Mouse (Mus musculus) hindbrain, embryonic 13.5 days (tissue): ENCODE data around the gene Gm10638. TPM values are rescaled to one million over a fixed set of nuclear protein-coding genes. Genes with fewer than 3 reads are reported as not detected.

ENCODE experiments used
- ATAC-seq: fragments of 200-750 bp; cut with Nextera tagmentation; 2 replicates; pipeline ENCODE4 v1.8.0; 2017; ENCODE audit warnings: moderate TSS enrichment; ENCODE audit not compliant: low FRiP score
- H3K27ac ChIP-seq: fragments of 300-500 bp; sonication (generic); 2 replicates; pipeline ENCODE4 v1.5.1; 2015; ENCODE audit warnings: inconsistent platforms, mild to moderate bottlenecking, moderate library complexity
- H3K27me3 ChIP-seq: fragments of 300-500 bp; sonication (generic); 2 replicates; pipeline ENCODE4 v1.6.1; 2015; ENCODE audit warnings: mild to moderate bottlenecking, inconsistent platforms
- H3K36me3 ChIP-seq: fragments of 300-500 bp; sonication (generic); 2 replicates; pipeline ENCODE4 v1.6.1; 2015; ENCODE audit warnings: mild to moderate bottlenecking, inconsistent platforms
- H3K4me1 ChIP-seq: fragments of 300-500 bp; sonication (generic); replicated peaks from 2 replicates; pipeline ENCODE4 v1.6.1; 2015; ENCODE audit warnings: inconsistent platforms
- H3K4me2 ChIP-seq: fragments of 300-500 bp; sonication (generic); 2 replicates; pipeline ENCODE4 v1.6.1; 2015; ENCODE audit warnings: inconsistent platforms, mild to moderate bottlenecking, moderate library complexity
- H3K4me3 ChIP-seq: fragments of 300-500 bp; sonication (generic); 2 replicates; pipeline ENCODE4 v1.5.1; 2015; ENCODE audit warnings: mild to moderate bottlenecking, inconsistent platforms
- H3K9ac ChIP-seq: fragments of 300-500 bp; sonication (generic); 2 replicates; pipeline ENCODE4 v1.6.1; 2015; ENCODE audit warnings: mild to moderate bottlenecking, inconsistent platforms
- H3K9me3 ChIP-seq: fragments of 300-500 bp; sonication (generic); 2 replicates; pipeline ENCODE4 v1.6.1; 2016; ENCODE audit warnings: inconsistent platforms
- WGBS: fragments of 180-500 bp; shearing (Covaris S2); methylation state at CpG from one replicate; pipeline ENCODE4 v1.1.7; 2015; 5-methylcytosine and 5-hydroxymethylcytosine counted together
- polyA plus RNA-seq: library from polyadenylated mRNA; unstranded; fragments of >200 nt; fragmentation: Nextera tagmentation; extraction: Ambion mirVana; gene quantifications from 2 replicates; pipeline ENCODE4 v1.2.1, GENCODE M21; 2015

Gm10638 gene
- polyA plus RNA-seq, 1 experiment from 2014 or later = 7.5 TPM

DNA sequence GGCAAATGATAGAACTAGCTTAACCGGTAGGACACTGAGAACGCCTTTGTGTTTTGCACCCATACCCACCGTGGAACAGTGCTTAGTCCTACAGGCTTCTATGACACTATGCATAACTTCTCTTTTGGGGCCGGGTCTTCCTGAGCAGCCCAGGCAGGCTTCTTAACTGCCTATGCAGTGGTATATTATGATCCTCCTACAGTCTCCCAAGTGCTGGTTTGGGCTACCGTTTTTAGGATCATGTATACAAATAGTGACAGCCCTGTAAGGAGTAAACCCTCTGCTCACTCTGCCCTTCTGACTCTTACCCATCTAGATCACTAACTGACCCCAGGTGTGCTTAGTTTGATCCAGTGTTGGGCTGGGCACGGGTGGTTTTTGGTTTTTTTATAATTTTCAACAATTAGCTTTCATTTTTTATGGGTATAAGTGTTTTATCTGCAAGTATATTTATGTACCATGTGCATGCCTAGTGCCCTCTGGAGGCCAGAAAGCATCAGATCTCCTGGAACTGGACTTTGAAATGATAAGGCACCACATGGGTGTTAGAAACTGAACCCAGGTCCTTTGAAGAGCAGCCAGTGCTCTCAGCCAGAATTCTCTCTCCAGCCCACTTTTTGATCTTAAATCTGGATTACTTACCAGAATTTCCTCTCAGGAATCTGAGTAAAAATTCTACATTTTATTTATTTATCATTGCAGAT, 24.6 kb upstream of the Gm10638 start:
- no peak for ATAC-seq
- Histone ChIP-seq H3K27me3 (no peaks in the 10 kb centered on the region), H3K36me3 (peaks cover 37% of the 10 kb centered on the region), H3K4me3 (no peak overlapping the region), H3K4me1 (no peaks in the 10 kb centered on the region; the same call in 1 of the 2 replicates), H3K9ac (no peak overlapping the region), H3K9me3 (no peaks in the 10 kb centered on the region), H3K4me2 (no peak overlapping the region), H3K27ac (no peak overlapping the region)
- WGBS = 97% methylated on average over 6 of the region's 6 CpGs

DNA sequence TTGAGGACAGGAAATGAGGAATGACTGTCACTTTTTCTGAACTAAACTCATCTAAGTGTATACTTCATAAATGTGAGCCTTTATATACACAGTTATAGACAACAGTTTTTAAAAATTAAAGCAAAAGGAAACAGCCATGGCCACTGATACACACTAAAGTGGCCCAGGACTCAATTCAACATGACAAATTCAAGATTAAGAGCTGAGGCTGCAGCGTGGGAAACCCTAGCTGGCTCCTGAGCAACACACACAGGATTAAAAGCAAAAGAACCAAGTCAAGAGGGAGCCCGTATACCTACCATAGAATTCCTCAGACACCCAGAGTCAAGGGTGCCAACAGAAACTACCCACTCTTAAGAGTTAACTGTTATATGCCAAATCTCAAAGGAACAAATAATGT, 24.0 kb upstream of the Gm10638 start:
- 93% methylated on average over 2 of the region's 2 CpGs for WGBS
- Histone ChIP-seq H3K36me3 (peaks cover 37% of the 10 kb centered on the region), H3K9ac (no peak overlapping the region), H3K4me1 (no peaks in the 10 kb centered on the region; the same call in 1 of the 2 replicates), H3K27me3 (no peaks in the 10 kb centered on the region), H3K9me3 (no peaks in the 10 kb centered on the region), H3K27ac (no peak overlapping the region), H3K4me2 (no peak overlapping the region), H3K4me3 (no peak overlapping the region)
- ATAC-seq = no peak

DNA sequence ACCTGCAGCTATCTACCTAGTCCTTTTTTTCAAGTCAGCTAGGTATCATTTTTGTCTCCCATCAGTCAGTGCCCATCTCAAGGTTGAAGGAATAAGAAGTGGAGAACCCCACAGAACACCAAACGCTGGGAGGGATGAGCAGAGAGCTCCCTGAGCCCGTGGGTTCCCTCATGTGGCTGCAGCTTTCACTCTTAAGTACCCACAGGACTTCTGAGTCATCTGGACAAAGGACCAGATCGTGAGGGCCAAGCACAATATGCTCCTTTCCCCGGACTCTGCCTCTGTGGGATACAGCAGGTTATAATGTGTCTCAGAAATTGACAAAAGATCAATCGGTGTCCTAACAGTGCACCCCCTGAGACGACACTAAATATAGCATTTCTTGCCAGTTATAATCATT, 18.5 kb upstream of the Gm10638 start:
- Histone ChIP-seq H3K9me3 (no peaks in the 10 kb centered on the region), H3K27me3 (no peaks in the 10 kb centered on the region), H3K36me3 (peaks cover 11% of the 10 kb centered on the region), H3K4me1 (peaks cover 37% of the 10 kb centered on the region), H3K4me3 (no peak overlapping the region), H3K9ac (no peak overlapping the region), H3K27ac (no peak overlapping the region), H3K4me2 (no peak overlapping the region)
- no peak for ATAC-seq
- 76% methylated on average over 6 of the region's 6 CpGs for WGBS

DNA sequence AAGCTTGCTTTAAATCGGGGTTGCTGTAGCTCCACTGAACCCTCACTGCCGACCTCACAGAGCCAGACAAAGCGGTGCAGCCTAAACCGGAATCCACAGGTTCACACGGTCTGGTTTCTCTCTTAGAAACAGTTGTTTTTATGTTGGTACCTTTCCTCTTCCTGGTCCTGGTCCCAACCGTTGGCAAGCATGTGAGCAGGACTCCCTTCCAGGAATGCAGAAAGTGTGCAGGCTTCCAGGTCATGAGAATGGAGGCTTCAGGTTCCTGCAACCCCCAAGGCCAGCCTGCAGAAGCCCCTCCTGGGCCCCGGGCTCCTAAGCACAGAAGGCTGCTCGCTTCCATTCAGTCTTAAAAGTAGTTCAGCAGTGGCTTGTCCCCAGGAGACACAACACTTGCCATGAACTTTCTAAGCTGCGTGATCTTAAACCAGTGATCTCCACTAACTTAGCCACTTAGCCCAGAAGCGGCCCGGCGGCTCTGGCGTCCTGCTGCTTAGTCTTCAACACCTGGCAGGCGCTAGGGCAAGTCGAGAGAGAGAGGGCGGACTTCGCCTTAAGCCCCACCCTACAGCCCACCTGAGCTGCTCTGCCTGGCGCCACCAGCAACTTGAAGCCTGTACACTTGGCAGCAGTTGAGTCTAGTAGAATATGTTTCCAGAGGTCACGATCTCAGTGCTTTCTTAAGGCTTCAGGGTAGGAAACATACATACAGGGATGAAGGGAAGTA, 17.1 kb upstream of the Gm10638 start:
- no peaks in the 10 kb centered on the region for H3K9me3 ChIP-seq
- H3K27me3 ChIP-seq = no peaks in the 10 kb centered on the region
- ATAC-seq = no peak
- H3K4me3 ChIP-seq = no peak overlapping the region
- H3K36me3 ChIP-seq = peaks cover 3% of the 10 kb centered on the region; the same call in 1 of the 2 replicates
- 0 out of 2 replicates have a peak overlapping the region, but pooled peaks have one; percentile 12 for H3K27ac ChIP-seq
- no peak overlapping the region for H3K9ac ChIP-seq
- H3K4me1 ChIP-seq = peaks cover 37% of the 10 kb centered on the region
- no peak overlapping the region for H3K4me2 ChIP-seq
- 66% methylated on average over 19 of the region's 19 CpGs for WGBS

DNA sequence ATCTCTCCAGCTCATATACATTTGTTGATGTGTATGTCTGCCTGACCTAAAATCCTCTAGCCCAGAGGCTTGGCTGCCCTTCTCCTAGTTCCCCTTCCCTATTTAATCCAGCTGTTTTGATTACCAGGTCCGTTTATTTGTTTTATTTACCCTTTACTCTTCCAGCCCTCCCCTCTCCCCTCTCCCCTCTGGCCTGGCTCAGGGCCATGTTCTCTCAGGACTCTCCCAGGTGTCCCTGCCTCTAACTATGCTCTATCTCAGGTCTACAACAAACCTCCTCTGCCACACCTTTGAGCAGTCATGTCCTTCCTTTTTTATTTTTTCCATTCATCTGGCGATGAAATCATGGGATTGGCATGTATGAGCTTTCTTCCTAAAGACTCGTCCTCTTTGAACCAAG, 15.2 kb upstream of the Gm10638 start:
- H3K4me3 ChIP-seq = no peak overlapping the region
- peaks cover 49% of the 10 kb centered on the region for H3K4me1 ChIP-seq
- no peaks in the 10 kb centered on the region for H3K27me3 ChIP-seq
- no peaks in the 10 kb centered on the region for H3K9me3 ChIP-seq
- no peak for ATAC-seq
- no peak overlapping the region for H3K4me2 ChIP-seq
- WGBS = 66% methylated on average over 3 of the region's 3 CpGs
- H3K36me3 ChIP-seq = peaks cover under 1% of the 10 kb centered on the region; the same call in 1 of the 2 replicates
- no peak overlapping the region for H3K27ac ChIP-seq
- H3K9ac ChIP-seq = no peak overlapping the region

DNA sequence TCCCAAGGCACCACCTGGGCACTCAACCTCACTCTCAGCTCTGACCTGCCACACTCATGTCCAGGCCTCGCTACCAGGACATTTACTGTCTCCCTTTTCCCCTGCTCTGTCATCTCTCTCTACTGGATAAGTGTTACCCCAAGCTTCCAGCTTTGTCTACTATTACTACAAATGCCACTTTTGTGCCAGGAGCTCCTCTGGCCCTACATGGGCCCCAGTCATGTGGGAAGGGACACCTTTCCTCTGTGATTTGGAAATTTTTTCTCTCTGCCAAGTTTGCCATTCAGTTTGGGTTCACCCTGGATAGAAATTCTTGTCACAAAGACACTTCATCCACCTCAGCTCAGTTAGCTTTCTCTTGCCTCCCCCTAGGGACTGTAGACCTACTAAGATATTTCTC, 14.6 kb upstream of the Gm10638 start:
- H3K4me3 ChIP-seq = no peak overlapping the region
- peaks cover 55% of the 10 kb centered on the region for H3K4me1 ChIP-seq
- H3K4me2 ChIP-seq = no peak overlapping the region
- 88% methylated on average over 1 of the region's 1 CpGs for WGBS
- no peaks in the 10 kb centered on the region; the same call in 1 of the 2 replicates for H3K36me3 ChIP-seq
- no peak overlapping the region for H3K27ac ChIP-seq
- no peak overlapping the region for H3K9ac ChIP-seq
- ATAC-seq = no peak
- no peaks in the 10 kb centered on the region for H3K9me3 ChIP-seq
- H3K27me3 ChIP-seq = no peaks in the 10 kb centered on the region

DNA sequence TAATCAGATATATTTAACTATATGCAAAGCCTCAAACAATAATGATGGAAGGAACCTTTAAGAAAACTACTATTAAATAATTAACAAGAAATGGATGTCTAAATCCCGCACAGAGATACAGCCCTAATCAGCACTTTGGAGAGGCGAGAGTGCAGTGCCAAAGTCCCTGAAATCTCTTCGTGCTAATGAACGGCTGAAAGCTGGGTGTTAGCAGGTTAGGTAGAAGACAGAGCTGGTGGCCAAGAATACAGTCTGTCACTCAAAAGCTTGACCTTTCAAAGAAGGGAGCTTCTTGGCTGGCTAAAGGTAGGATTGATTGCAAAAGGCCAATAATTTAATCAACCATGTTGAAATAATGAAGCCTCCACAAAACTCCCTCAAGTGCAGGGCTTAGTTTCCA, 11.3 kb upstream of the Gm10638 start:
- Histone ChIP-seq H3K27ac (no peak overlapping the region), H3K9ac (no peak overlapping the region), H3K4me1 (peaks cover 38% of the 10 kb centered on the region), H3K36me3 (no peaks in the 10 kb centered on the region), H3K27me3 (no peaks in the 10 kb centered on the region), H3K4me3 (no peak overlapping the region), H3K9me3 (no peaks in the 10 kb centered on the region), H3K4me2 (no peak overlapping the region)
- WGBS = 81% methylated on average over 4 of the region's 4 CpGs
- no peak for ATAC-seq

DNA sequence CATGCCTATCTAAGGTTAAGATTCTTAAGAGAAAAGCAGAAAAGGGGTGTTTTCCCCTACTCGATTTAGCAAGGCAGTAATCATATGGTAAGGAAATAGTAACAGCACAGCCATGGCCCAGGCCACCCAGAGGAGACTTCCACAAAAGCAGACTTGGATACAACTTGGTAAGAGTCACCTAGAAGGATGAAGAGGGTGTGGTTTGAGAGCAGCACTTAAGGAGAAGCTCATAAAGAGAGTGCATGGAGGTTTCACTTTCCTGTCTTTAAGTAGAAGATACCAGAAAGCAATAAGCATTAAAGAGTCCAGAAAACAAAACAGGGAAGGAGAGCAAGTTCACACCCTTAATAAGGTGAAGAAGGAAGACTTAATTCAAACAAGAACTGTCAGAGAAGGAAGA, 10.5 kb upstream of the Gm10638 start:
- 86% methylated on average over 1 of the region's 1 CpGs for WGBS

DNA sequence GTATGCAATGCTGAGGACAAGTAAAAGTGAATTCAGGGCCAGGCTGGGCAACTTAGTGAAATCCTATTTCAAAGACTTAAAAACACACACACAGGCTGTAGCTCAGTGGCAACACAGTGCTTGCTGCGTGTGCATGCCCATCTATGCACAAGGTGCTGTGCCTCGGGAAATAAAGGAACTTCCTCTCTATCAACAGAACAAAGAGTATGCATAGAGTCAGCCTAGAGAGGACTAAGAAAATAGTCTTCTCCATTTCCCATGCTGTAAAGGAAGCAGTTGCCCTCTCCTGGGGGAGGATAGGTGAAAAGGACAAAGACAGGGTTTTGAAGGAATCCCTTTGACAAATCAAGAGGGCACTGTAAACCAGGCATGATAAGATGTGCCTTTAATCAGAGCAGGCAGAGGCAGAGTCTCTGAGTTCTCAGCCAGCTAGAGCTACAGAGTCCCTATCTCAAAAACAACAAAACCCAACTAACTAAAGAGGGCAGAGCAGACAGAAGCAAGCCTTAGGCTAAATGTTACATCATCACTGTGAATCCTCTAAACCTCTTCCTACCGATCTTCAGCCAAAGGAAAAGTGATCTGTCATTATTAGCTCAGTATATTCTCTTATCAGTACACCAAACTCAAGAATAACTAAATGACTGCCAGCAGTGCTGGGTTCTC, 9.9 kb upstream of the Gm10638 start:
- Histone ChIP-seq H3K4me2 (no peak overlapping the region), H3K4me3 (no peak overlapping the region), H3K9me3 (no peaks in the 10 kb centered on the region), H3K9ac (no peak overlapping the region), H3K27ac (0 out of 2 replicates have a peak overlapping the region, but pooled peaks have one; percentile 13), H3K27me3 (no peaks in the 10 kb centered on the region), H3K4me1 (peaks cover 30% of the 10 kb centered on the region), H3K36me3 (no peaks in the 10 kb centered on the region)
- WGBS = 58% methylated on average over 3 of the region's 3 CpGs
- ATAC-seq = no peak

More for the DNA sequence above, 10.5 kb upstream of the Gm10638 start:
- Histone ChIP-seq H3K9me3 (no peaks in the 10 kb centered on the region), H3K36me3 (no peaks in the 10 kb centered on the region), H3K27me3 (no peaks in the 10 kb centered on the region), H3K27ac (no peak overlapping the region), H3K4me1 (peaks cover 37% of the 10 kb centered on the region), H3K9ac (no peak overlapping the region), H3K4me3 (no peak overlapping the region), H3K4me2 (no peak overlapping the region)
- no peak for ATAC-seq

DNA sequence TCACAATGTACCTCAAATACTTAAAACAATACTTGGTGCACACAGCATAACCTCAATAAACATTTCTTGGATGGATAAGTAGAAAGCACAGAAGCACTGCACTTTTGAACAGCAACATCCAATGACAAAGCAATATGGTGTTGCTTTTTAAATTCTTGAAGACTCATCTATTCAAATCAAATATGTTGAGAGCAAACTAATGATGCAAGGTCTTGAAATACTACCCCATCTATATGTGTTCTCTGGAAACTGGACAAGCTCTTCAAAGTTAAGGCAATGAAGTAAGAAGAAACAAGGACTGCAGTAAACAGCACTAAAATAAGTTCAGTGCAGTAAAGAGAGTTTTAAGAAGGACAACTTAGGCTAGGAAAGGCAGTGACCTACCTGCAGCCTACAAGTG, 4.6 kb upstream of the Gm10638 start:
- Histone ChIP-seq H3K4me2 (no peak overlapping the region), H3K9ac (no peak overlapping the region), H3K4me1 (peaks cover 37% of the 10 kb centered on the region), H3K27me3 (no peaks in the 10 kb centered on the region), H3K9me3 (no peaks in the 10 kb centered on the region), H3K4me3 (no peak overlapping the region), H3K36me3 (no peaks in the 10 kb centered on the region), H3K27ac (no peak overlapping the region)
- ATAC-seq = no peak

DNA sequence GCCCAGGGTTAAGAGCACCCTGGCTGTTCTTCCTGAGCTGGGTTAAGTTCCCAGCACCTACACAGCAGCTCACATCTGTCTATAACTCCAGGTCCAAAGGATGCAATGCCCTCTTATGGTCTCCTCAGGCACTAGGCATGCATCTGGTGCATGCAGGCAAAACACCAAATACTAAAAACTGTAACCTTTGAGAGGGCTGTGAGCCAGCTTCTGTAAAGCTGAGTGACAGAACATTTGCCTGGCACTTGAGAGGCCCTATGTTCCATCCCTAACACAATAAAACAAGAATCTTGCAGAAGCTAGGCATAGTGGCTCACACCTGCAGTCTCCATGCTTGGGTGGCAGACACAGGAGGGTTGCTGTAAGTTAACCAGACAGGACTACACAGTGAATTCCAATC, 3.9 kb upstream of the Gm10638 start:
- H3K9me3 ChIP-seq = no peaks in the 10 kb centered on the region

DNA sequence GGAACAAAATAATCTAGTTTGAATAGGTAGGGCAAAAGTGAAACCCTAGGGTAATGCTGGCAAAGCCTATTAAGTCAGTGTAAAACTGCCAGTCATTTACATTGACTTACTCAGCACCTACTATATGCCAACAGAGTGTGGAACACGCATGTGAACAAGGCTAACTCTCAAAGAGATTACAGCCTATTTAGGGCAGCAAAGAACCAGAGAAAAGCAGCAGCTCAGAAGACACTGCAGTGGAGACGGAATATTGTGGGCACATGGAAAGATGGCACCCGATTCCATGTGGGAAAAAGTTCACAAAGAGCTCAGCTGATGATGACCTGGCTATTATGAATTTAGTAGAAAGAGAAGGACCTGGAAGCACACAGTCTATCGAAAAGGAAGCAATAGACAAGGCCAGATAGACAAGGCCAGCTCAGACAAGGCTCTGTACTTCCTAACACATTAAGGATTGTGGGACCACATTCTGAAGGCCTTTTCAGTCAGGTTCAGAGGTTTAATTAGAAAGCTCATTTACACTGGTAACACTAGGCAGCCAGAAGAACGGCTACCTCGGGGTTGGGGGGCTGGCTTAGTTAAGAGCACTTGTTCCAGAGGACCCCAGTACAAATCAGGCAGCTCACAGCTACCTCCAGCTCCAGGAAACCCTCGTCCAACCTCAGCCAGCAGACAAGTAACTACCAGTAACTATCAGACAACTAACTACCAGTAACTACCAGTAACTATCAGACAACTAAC, 2.7 kb upstream of the Gm10638 start:
- H3K27ac ChIP-seq = no peak overlapping the region
- H3K36me3 ChIP-seq = no peaks in the 10 kb centered on the region
- H3K4me1 ChIP-seq = peaks cover 40% of the 10 kb centered on the region
- no peaks in the 10 kb centered on the region for H3K9me3 ChIP-seq
- H3K9ac ChIP-seq = no peak overlapping the region
- ATAC-seq = no peak
- H3K27me3 ChIP-seq = no peaks in the 10 kb centered on the region
- whole genome bisulfite sequencing = 85% methylated on average over 7 of the region's 7 CpGs
- H3K4me3 ChIP-seq = no peak overlapping the region
- peak overlapping the region; percentile 21; the same call in 1 of the 2 replicates for H3K4me2 ChIP-seq

More for the DNA sequence above, 3.9 kb upstream of the Gm10638 start:
- Histone ChIP-seq H3K4me1 (peaks cover 39% of the 10 kb centered on the region), H3K27me3 (no peaks in the 10 kb centered on the region), H3K9ac (no peak overlapping the region), H3K36me3 (no peaks in the 10 kb centered on the region), H3K4me3 (no peak overlapping the region), H3K27ac (no peak overlapping the region), H3K4me2 (no peak overlapping the region)
- ATAC-seq = no peak
